Mouse (Mus musculus) bone marrow macrophage, adult 2 months (primary cell): Measurements from ENCODE around the gene Stard3. TPM values are rescaled to one million over a fixed set of nuclear protein-coding genes. Genes with fewer than 3 reads are reported as not detected.

Source experiments
- H3K27ac ChIP-seq: 2 replicates; pipeline ENCODE4 v1.5.1; 2012; ENCODE audit warnings: low read depth, low read length; ENCODE audit not compliant: insufficient read depth
- H3K4me1 ChIP-seq: 2 replicates; pipeline ENCODE4 v1.6.1; 2012; ENCODE audit warnings: low read length; ENCODE audit not compliant: control insufficient read depth, insufficient read depth
- H3K4me3 ChIP-seq: 2 replicates; pipeline ENCODE4 v1.5.1; 2012; ENCODE audit warnings: mild to moderate bottlenecking, low read length, moderate library complexity; ENCODE audit not compliant: insufficient read depth
- CTCF ChIP-seq: IDR thresholded peaks from 2 replicates; pipeline ENCODE4 v1.5.1; 2012; ENCODE audit warnings: low read depth, mild to moderate bottlenecking, low read length, moderate library complexity
- POLR2A ChIP-seq: IDR thresholded peaks from 2 replicates; pipeline ENCODE4 v1.6.1; 2012; ENCODE audit warnings: mild to moderate bottlenecking, low read depth, low read length, borderline replicate concordance
- polyA plus RNA-seq: library from polyadenylated mRNA; stranded (reverse); fragments of >200 nt; gene quantifications from 2 replicates; pipeline ENCODE4 v1.2.4, GENCODE M21; 2012; ENCODE audit not compliant: missing spikeins, insufficient read depth, insufficient read length

Stard3 gene
- polyA plus RNA-seq, 1 experiment, result 62.3 TPM

- Histone ChIP-seq H3K4me1 (peaks cover 2% of the 10 kb centered on the region; the same call in 1 of the 2 replicates), H3K27ac (no peak overlapping the region), H3K4me3 (no peak overlapping the region)
- TF ChIP-seq POLR2A (no peak), CTCF (no peak)
These were observed 35.1 kb downstream of the Stard3 start for GRCm38 (mm10) chr11:98393317-98393716.

GRCm38 (mm10) chr11:98394301-98394700 lies 36.1 kb downstream of the Stard3 start:
- no peak overlapping the region for H3K4me3 ChIP-seq
- no peak for TF ChIP-seq POLR2A
- no peak overlapping the region for H3K27ac ChIP-seq
- H3K4me1 ChIP-seq, result peaks cover 2% of the 10 kb centered on the region; the same call in 1 of the 2 replicates

GRCm38 (mm10) chr11:98395041-98395440 lies 36.9 kb downstream of the Stard3 start:
- peaks cover 6% of the 10 kb centered on the region for H3K4me1 ChIP-seq
- TF ChIP-seq CTCF, result no peak
- TF ChIP-seq POLR2A, result no peak
- H3K4me3 ChIP-seq, result no peak overlapping the region
- no peak overlapping the region for H3K27ac ChIP-seq

GRCm38 (mm10) chr11:98397946-98398345 lies 39.8 kb downstream of the Stard3 start:
- H3K27ac ChIP-seq, result no peak overlapping the region

GRCm38 (mm10) chr11:98400161-98400726 lies 42.1 kb downstream of the Stard3 start, which contains the start of gene Pgap3:
TSS of gene Pgap3 (minus strand) at chr11:98400490.
- TF ChIP-seq POLR2A, result no peak
- TF ChIP-seq CTCF, result no peak
- peaks cover 11% of the 10 kb centered on the region for H3K4me1 ChIP-seq

More at GRCm38 (mm10) chr11:98397946-98398345, 39.8 kb downstream of the Stard3 start:
- Histone ChIP-seq H3K4me1 (peaks cover 13% of the 10 kb centered on the region), H3K4me3 (no peak overlapping the region)
- TF ChIP-seq CTCF, result no peak
- TF ChIP-seq POLR2A, result no peak

GRCm38 (mm10) chr11:98400816-98401215 lies 42.6 kb downstream of the Stard3 start:
- Histone ChIP-seq H3K27ac (no peak overlapping the region), H3K4me1 (peaks cover 11% of the 10 kb centered on the region), H3K4me3 (peak overlapping the region; percentile 84)
- TF ChIP-seq CTCF (no peak), POLR2A (no peak)

More at GRCm38 (mm10) chr11:98400161-98400726, 42.1 kb downstream of the Stard3 start, which contains the start of gene Pgap3:
- H3K4me3 ChIP-seq, result peak within 1 kb of the TSS; percentile 84
- H3K27ac ChIP-seq, result peak within 1 kb of the TSS; percentile 89

GRCm38 (mm10) chr11:98406621-98407020 lies 48.5 kb downstream of the Stard3 start:
- no peak overlapping the region for H3K27ac ChIP-seq
- no peak for TF ChIP-seq CTCF
- TF ChIP-seq POLR2A, result no peak
- no peak overlapping the region for H3K4me3 ChIP-seq
- H3K4me1 ChIP-seq, result no peaks in the 10 kb centered on the region

- no peaks in the 10 kb centered on the region for H3K4me1 ChIP-seq
- H3K4me3 ChIP-seq, result no peak overlapping the region
- H3K27ac ChIP-seq, result no peak overlapping the region
- TF ChIP-seq POLR2A (no peak), CTCF (no peak)
These were observed 50.7 kb downstream of the Stard3 start for GRCm38 (mm10) chr11:98408872-98409271.

GRCm38 (mm10) chr11:98409341-98409822 lies 51.2 kb downstream of the Stard3 start:
- Histone ChIP-seq H3K4me1 (no peaks in the 10 kb centered on the region), H3K4me3 (no peak overlapping the region), H3K27ac (no peak overlapping the region)
- no peak for TF ChIP-seq CTCF
- no peak for TF ChIP-seq POLR2A

- no peaks in the 10 kb centered on the region for H3K4me1 ChIP-seq
- 0 out of 2 replicates have a peak within 1 kb of the TSS, but pooled peaks have one; percentile 18 for H3K4me3 ChIP-seq
- TF ChIP-seq CTCF, result no peak
- TF ChIP-seq POLR2A, result no peak
- H3K27ac ChIP-seq, result no peak within 1 kb of the TSS
These were observed 54.2 kb downstream of the Stard3 start, which contains the start of gene Erbb2 for GRCm38 (mm10) chr11:98412273-98412796. TSS of gene Erbb2 (plus strand) at chr11:98412470.
